Mouse (Mus musculus) 3134 (cell line): ENCODE measurements at regions not wholly inside any gene's neighbourhood (a gene's known extent, or its start where the extent isn't known, plus 50 kb on each side); places are given as distances from the start of the nearest gene placed in this dataset.

ENCODE experiments used
- DNase-seq: peaks from one replicate; pipeline ENCODE4 v3.0.0-alpha.2; 2011; ENCODE audit warnings: low spot score; ENCODE audit not compliant: insufficient read length; ENCODE audit errors: extremely low read depth

DNA sequence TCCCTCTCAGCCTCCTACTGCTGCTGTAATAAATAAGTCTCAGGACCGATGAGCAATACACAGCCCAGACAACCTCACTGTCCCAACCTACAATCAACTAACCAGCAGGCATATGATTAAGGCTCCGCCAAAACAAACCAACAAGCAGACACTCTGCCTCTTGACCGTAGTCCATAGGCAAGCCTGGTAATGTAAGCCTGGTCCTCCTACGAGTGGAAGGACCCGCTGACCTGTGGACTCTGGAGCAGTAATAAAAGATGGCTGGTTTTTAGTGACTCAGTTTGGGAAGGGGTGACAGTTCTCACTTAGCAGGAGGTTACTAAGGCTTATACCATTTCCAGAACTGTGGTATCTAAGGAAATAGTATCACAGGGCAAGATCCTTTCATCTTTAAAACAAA lies 53.4 kb downstream of the Gm47996 start:
- DNase-seq, result no peak

- no peak for DNase-seq
These were observed 53.9 kb downstream of the Gm47996 start for GRCm38 (mm10) chr1:151263830-151264229.

DNA sequence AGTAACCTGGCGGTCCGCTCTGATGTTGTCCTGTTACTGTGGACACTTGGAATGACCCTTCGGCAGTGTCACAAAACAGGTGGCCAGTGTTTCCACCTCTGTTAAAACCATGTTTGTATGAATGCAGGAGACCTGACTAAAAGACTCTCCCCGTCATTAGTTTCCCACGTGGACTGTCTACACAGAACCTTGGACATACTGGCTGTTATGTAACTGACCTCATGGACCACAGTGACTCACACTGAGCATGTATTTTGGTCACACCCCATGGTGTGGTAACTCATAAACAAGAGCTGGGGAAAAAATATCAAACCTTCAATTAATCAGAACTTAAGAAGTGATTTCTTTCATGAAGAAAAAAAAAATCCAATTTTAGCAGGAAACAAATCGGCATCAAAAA lies 54.9 kb downstream of the Gm47996 start:
- no peak for DNase-seq

- DNase-seq, result no peak
These were observed 55.7 kb downstream of the Gm47996 start for GRCm38 (mm10) chr1:151265590-151265989.

DNA sequence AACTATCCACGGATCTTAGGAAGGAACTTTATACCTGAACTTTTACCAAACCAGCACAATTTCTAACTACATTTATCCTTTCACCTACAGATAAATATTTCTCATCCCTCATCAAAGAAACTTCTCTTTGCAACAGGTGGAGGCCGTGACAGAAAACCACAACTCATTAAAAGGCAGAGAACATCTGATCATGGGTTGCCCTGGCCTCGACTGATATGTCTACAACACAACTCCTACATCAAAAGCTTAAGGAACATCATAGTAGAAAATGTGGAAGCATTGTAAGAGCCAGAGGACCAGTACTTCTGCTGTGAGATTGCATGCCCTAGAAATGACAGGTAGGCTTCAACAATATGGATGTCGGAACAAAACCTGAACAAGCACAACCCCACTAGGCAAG lies 56.8 kb downstream of the Gm47996 start:
- DNase-seq, result no peak

DNA sequence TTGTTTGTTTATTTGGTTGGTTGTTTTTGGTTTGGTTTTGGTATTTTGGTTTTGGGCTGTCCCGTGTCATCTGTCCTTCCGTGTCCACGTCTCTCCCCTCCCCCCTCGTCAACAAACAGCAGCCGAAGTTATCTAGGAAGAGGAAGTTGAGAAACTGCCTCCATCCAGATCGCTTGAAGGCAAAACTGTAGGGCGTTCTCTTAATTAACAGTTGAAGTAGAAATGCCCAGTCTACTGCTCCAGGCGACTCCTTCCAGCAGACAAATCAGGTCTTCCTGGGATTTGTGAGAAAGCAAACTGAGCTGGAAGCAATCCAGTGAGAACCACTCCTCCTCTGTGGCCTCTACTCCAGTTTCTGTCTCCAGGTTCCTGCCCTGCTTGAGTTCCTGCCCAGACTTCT lies 60.8 kb downstream of the Gm47996 start:
- no peak for DNase-seq

GRCm38 (mm10) chr1:151274306-151274705 lies 64.4 kb downstream of the Gm47996 start:
- DNase-seq, result no peak

DNA sequence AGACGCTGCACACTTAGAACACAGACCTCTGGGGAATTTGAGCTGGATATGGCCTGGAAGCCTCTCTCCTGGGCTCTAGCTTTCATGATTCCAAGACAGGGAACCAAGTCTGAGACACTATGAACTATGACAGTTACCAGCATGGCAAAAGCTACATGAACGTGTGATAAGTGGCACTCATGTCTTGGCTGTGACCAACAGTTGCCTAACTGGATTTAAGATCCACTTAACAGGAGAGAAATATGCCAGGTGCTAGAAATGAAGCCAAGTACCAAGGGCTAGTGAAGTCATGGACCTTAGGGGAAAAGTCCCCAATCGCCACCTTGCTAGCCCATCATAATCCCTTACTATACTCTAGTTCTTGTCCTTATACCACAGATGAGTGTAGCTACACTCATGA lies 65.7 kb downstream of the Gm47996 start:
- no peak for DNase-seq

- no peak for DNase-seq
These were observed 64.3 kb upstream of the Ivns1abp start for GRCm38 (mm10) chr1:151279955-151280354.

- no peak for DNase-seq
These were observed 59.2 kb upstream of the Ivns1abp start for GRCm38 (mm10) chr1:151285045-151285444.

GRCm38 (mm10) chr1:151287451-151287850 lies 56.8 kb upstream of the Ivns1abp start:
- no peak for DNase-seq

DNA sequence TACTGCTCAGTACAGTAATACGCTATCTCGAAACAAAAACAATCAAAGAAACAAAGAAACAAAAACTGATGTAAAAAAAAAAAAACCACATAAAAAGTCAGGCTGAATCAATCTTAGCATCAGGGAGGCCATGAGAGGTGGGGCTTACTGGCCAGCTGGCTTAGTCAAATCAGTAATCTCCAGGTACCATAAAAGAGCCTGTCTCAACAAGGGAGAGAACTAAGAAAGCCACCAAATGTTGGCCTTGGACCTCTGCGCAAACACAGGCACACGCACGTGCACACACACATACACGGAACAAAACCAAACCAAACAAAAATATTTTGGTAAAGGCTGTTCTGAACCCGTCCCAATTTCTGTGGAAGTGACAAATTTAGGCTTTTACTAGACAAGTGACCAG lies 55.2 kb upstream of the Ivns1abp start:
- DNase-seq, result no peak

- peak; percentile 47 for DNase-seq
These were observed 54.6 kb upstream of the Ivns1abp start for GRCm38 (mm10) chr1:151289493-151290258.

DNA sequence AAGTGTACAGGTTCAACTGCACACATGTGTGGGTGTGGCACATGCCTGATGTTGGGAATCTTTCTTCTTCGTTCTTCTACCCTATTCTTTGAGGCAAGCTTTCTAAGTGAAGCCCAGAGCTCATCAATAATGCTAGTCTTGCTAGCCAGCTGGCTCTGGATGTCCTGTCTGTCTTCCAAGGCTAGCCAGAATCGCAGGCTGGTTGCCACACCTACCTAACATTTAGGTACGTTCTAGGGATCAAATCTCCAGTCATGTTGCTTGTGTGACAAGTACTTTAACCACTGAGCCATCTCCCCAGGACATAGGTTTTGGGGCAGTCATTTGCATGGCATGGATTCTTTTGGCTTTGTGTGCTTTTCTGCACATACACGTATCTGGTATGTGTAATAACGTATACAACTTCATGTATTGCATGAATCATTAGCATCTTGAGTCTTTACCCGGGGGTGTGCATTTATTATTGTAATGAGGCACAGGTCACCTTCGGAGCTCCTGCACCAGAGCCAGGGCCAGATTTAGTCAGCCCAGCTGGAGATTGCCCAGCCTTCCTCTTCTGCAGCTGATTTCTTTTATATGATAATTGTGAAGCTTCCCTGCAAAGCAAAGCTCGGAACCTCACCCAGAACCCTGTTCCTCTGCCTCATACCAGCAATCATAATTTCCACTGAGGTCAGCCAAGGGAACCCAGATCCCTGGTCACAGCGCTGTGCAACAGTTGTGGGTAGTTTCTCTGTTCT lies 50.8 kb upstream of the Ivns1abp start:
- DNase-seq, result no peak
